Mouse (Mus musculus): Measurements from ENCODE around the gene Rapgefl1.

The Rapgefl1 gene

GRCm38 (mm10) chr11:98836651-98837141 is at the start of gene Rapgefl1:
Gene Rapgefl1, plus strand, starts transcription at chr11:98836785.
- in situ Hi-C loops (cut with MboI, MseI), result loop anchor here (5.0 kb wide), 1 partner anchor 34 kb away; the partner anchor contains the start of gene Casc3

- in situ Hi-C loops (cut with MboI, MseI), result loop anchor here (10.0 kb wide), 1 partner anchor 1618 kb away; no protein-coding TSS in a partner anchor
Measured at GRCm38 (mm10) chr11:98787229-98787628, 49.4 kb upstream of the Rapgefl1 start.

- in situ Hi-C loops (cut with MboI, MseI), result loop anchor here (10.0 kb wide), 1 partner anchor 1617 kb away; no protein-coding TSS in a partner anchor
Measured at GRCm38 (mm10) chr11:98787691-98788090, 48.9 kb upstream of the Rapgefl1 start.

- in situ Hi-C loops (cut with MboI, MseI), result loop anchor here (10.0 kb wide), 1 partner anchor 1617 kb away; no protein-coding TSS in a partner anchor
Measured at GRCm38 (mm10) chr11:98788139-98788538, 48.4 kb upstream of the Rapgefl1 start.

- in situ Hi-C loops (cut with MboI, MseI), result loop anchor here (10.0 kb wide), 1 partner anchor 1616 kb away; no protein-coding TSS in a partner anchor
Measured at GRCm38 (mm10) chr11:98788550-98789218, 47.9 kb upstream of the Rapgefl1 start.

DNA sequence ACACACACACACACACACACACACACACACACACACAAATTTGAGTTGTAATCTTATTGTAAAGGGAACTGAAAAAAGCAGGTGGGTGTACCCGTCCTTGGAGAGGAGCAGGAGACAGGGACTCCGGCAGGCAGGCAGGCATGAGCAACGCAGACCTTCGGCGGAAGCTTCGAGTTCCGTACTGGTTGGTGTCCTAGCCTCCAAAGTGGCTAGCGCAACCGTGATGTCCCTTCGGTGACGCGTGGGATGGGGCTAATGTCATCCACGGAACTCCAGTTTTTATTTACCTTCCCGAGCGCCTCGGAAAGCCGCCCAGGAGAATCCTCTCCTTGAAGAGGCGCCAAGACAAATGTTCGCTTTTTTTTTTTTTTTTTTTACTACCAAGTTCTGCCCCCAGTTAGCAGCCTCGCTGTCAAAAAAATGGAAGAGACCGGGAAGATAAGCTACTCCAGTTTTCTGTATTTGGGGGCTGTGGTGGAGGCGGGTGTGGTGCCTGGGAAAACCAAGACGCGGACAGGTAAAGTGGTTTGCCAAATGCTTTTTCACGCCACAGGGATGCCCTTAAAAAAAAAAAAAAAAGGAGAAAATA is 47.3 kb upstream of the Rapgefl1 start:
- in situ Hi-C loops (cut with MboI, MseI), result loop anchor here (10.0 kb wide), 1 partner anchor 1615 kb away; no protein-coding TSS in a partner anchor

- in situ Hi-C loops (cut with MboI, MseI), result loop anchor here (10.0 kb wide), 1 partner anchor 1615 kb away; no protein-coding TSS in a partner anchor
Measured at GRCm38 (mm10) chr11:98789824-98790223, 46.8 kb upstream of the Rapgefl1 start.

- in situ Hi-C loops (cut with MboI, MseI), result no loop called here
Measured at GRCm38 (mm10) chr11:98790631-98791205, 45.9 kb upstream of the Rapgefl1 start.

- in situ Hi-C loops (cut with MboI, MseI), result no loop called here
Measured at GRCm38 (mm10) chr11:98791448-98791847, 45.1 kb upstream of the Rapgefl1 start.

- in situ Hi-C loops (cut with MboI, MseI), result no loop called here
Measured at GRCm38 (mm10) chr11:98792081-98792480, 44.5 kb upstream of the Rapgefl1 start.

DNA sequence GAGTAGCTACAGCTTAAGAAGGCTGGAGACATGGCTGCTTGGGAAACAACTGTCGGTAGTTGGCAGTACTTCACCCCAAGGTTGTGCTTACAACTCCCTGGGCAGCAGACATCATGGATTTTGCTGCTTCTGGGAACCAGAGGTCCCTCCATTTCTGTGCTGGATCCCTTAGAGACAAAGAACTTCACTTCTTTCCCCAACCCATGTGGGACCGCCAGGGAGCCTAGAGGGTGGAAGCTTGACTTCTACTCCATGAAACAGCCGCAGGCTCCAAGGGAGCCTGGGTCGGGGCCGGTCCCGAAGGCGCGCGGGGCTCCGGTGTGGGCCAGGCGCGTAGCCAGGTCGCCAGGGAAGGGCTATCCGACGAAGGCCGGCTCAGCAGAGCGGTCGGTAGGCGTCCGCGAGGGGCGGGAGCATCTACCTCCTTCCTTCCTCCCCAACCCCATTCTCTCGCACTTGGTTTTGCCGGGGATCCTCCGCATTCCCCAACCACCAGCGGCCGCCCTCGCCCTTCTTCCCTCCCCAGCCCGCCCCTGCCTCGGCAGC is 42.0 kb upstream of the Rapgefl1 start:
- in situ Hi-C loops (cut with MboI, MseI), result no loop called here

- in situ Hi-C loops (cut with MboI, MseI), result no loop called here
Measured at GRCm38 (mm10) chr11:98795015-98795713, 41.4 kb upstream of the Rapgefl1 start, which contains the start of gene Msl1. Gene Msl1, plus strand, starts transcription at chr11:98795516.

DNA sequence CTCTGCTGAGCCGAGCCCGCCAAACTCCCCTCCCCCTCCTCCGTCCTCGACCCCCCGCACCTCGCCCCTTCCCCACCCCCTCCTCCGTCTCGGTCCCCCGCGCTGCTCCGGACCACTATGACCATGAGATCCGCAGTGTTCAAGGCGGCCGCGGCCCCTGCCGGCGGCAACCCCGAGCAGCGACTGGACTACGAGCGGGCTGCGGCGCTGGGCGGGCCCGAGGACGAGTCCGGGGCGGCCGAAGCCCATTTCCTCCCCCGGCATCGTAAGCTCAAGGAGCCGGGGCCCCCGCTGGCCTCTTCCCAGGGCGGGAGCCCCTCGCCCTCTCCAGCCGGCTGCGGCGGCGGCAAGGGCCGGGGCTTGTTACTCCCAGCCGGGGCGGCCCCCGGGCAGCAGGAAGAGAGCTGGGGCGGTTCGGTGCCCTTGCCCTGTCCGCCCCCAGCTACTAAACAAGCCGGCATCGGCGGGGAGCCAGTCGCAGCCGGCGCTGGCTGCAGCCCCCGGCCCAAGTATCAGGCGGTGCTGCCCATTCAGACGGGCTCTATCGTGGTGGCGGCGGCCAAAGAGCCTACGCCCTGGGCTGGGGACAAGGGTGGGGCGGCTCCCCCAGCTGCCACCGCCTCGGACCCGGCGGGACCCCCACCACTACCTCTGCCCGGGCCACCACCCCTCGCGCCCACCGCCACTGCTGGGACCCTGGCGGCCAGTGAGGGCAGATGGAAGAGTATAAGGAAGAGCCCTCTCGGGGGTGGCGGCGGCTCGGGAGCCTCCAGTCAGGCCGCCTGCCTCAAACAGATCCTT is 40.7 kb upstream of the Rapgefl1 start:
- in situ Hi-C loops (cut with MboI, MseI), result no loop called here

GRCm38 (mm10) chr11:98796515-98797216 is 39.9 kb upstream of the Rapgefl1 start:
- in situ Hi-C loops (cut with MboI, MseI), result no loop called here

- in situ Hi-C loops (cut with MboI, MseI), result no loop called here
Measured at GRCm38 (mm10) chr11:98797306-98797705, 39.3 kb upstream of the Rapgefl1 start.

GRCm38 (mm10) chr11:98797909-98798308 is 38.7 kb upstream of the Rapgefl1 start:
- in situ Hi-C loops (cut with MboI, MseI), result no loop called here

DNA sequence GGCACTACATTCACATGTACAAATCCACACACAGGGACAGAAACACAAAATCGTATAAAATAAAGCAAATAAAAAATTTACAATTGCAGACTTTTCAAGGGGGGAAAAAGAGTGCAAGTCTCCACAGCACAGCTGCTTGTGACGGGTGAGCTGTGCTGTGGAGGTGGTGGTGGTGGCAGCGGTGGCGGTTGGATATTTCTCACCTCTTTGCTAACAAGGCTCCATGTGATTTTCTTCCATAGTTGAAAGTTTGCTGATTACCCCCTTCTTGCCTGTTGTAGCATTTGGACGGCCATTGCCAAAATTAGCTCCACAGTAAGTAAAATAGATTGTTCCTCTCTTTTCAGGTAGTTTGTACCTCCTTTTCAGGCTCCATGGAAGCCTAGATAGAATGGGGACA is 32.0 kb upstream of the Rapgefl1 start, which contains the start of gene Casc3:
TSS of gene Casc3 (plus strand) at position 301 of the 400 bp plus-strand sequence.
- in situ Hi-C loops (cut with MboI, MseI), result loop anchor here (5.0 kb wide), 1 partner anchor 33 kb away; the partner anchor contains the start of gene Rapgefl1

DNA sequence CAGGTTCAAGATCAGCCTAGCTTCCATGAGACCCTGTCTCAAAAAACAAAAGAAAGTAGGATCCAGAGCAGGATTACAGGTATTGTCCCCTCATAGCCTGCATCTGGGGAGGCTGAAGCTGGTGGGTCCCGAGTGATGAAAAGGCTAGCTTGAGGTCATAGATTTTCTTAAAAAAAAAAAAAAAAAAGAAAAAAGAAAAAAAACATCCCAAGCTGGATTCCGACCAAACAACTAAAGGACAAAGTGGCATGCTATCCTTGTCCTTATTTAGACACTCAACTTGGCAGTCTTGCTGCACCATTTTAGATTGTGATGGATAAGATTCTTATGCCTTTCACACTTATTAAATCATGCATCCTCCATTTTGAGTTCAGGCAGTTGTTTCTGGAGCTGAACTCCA is 28.2 kb upstream of the Rapgefl1 start:
- in situ Hi-C loops (cut with MboI, MseI), result no loop called here

DNA sequence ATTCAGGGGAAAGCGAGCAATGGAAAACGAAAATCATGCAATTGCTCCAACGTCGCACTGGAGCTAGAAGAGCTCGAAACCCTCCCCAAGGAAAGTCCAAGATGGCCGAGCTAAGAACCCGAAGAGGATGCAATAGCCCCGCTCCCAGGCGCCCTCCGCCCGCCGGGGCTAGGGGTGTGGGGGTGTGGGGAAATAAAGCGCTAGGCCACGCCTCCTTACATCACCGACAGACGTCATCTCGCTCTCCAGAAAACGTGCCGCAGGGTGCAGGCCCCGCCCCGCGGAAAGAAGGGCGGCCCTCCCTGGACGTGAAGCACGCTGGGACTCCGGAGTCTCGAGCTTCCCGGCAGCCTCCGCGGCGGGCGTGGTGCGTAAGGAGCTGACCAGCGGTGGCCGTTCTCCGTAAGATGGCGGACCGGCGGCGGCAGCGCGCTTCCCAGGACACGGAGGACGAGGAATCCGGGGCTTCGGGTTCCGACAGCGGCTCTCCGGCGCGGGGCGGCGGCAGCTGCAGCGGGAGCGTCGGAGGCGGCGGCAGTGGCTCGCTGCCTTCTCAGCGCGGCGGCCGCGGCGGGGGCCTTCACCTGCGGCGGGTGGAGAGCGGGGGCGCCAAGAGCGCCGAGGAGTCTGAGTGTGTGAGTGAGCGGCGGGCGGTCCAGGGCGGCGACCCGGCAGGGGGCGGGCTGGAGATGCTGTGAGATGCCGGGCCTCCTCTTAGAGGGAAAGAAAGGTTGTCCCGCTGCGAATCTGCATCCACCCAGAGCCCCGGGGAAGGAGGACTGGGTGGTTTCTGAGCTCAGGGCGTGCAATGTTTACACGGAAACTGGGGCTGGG is 26.9 kb upstream of the Rapgefl1 start:
- in situ Hi-C loops (cut with MboI, MseI), result no loop called here

Data from T-helper 1 cell (primary cell).